Mouse (Mus musculus): ENCODE results near the gene Arhgap40. TPM values are rescaled to one million over a fixed set of nuclear protein-coding genes. Genes with fewer than 3 reads are reported as not detected.

Arhgap40 gene
- polyA plus RNA-seq, 1 experiment from 2014 or later: 1.7 TPM

DNA sequence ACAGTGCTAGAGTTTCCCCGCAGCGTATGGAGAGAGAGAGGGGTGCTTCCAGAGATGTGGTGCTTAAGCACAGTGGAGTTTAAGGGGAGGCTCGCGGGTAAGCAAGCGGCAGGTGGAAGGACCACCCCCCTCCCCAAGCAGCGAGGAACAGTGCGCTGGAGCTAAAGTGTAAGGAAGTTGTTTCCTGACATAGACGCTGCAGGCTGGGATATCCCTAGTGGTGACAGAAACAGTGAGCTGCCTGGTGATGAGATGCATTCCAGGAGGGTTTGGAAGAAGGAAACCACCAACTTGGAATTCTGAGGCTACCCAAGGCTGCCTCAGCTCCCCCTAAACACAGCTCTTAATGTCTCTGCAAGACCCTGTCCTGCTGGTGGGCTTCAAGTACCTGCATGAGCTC, 43.2 kb downstream of the Arhgap40 start:
- H3K9ac ChIP-seq (replicated peaks; ENCODE audit: low read depth, low read length): no peak overlapping the region
- H3K4me3 ChIP-seq (ENCODE audit: low read depth, low read length): no peak overlapping the region
- H3K9me3 ChIP-seq (ENCODE audit: control insufficient read depth, low read depth, low read length): no peaks in the 10 kb centered on the region
- H3K4me1 ChIP-seq (ENCODE audit: control insufficient read depth, insufficient read depth, low read length): no peaks in the 10 kb centered on the region
- H3K27me3 ChIP-seq (ENCODE audit: control insufficient read depth, insufficient read depth, low read length): peaks cover 12% of the 10 kb centered on the region; the same call in 1 of the 2 replicates
- H3K4me2 ChIP-seq (replicated peaks; ENCODE audit: low read depth, low read length): peak overlapping the region; percentile 30
- WGBS: under 1% methylated on average over 8 of the region's 8 CpGs
- H3K27ac ChIP-seq (ENCODE audit: low read length): no peak overlapping the region
- no peak for ATAC-seq (ENCODE audit: insufficient number of reproducible peaks, insufficient read depth, low FRiP score, low read depth)
- H3K36me3 ChIP-seq (ENCODE audit: control insufficient read depth, insufficient read depth, low read length): no peaks in the 10 kb centered on the region

GRCm38 (mm10) chr2:158556225-158556624, 43.6 kb downstream of the Arhgap40 start:
- Histone ChIP-seq H3K4me1 (ENCODE audit: control insufficient read depth, insufficient read depth, low read length) (no peaks in the 10 kb centered on the region), H3K4me3 (ENCODE audit: low read depth, low read length) (no peak overlapping the region), H3K36me3 (ENCODE audit: control insufficient read depth, insufficient read depth, low read length) (no peaks in the 10 kb centered on the region), H3K9ac (replicated peaks; ENCODE audit: low read depth, low read length) (no peak overlapping the region), H3K4me2 (replicated peaks; ENCODE audit: low read depth, low read length) (peak overlapping the region; percentile 30), H3K27me3 (ENCODE audit: control insufficient read depth, insufficient read depth, low read length) (peaks cover 12% of the 10 kb centered on the region; the same call in 1 of the 2 replicates), H3K27ac (ENCODE audit: low read length) (no peak overlapping the region), H3K9me3 (ENCODE audit: control insufficient read depth, low read depth, low read length) (no peaks in the 10 kb centered on the region)
- 2% methylated on average over 20 of the region's 20 CpGs for WGBS
- no peak for ATAC-seq (ENCODE audit: insufficient number of reproducible peaks, insufficient read depth, low FRiP score, low read depth)

DNA sequence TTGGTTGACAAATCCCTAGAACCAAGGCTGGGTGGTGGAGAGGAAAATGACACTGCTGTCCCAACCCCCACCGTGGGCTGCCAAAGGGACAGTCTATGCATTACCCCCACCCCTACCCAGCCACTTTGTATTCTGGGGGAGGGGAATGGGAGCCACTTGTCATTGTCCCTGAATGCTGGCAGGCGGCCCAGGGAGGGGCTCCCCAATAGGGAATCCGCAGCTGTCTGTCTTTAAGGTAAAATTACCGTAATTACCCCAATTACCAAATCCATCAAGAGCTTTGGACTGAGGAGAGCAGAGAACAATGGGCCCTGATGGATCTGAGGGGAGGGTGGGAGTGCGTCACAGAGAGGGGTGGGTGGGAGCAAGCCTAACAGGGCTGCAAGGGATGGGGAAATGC, 44.2 kb downstream of the Arhgap40 start:
- no peaks in the 10 kb centered on the region for H3K9me3 ChIP-seq (ENCODE audit: control insufficient read depth, low read depth, low read length)
- no peak for ATAC-seq (ENCODE audit: insufficient number of reproducible peaks, insufficient read depth, low FRiP score, low read depth)
- WGBS: 9% methylated on average over 5 of the region's 5 CpGs
- no peak overlapping the region for H3K27ac ChIP-seq (ENCODE audit: low read length)
- no peak overlapping the region for H3K9ac ChIP-seq (replicated peaks; ENCODE audit: low read depth, low read length)
- H3K36me3 ChIP-seq (ENCODE audit: control insufficient read depth, insufficient read depth, low read length): no peaks in the 10 kb centered on the region
- no peak overlapping the region for H3K4me3 ChIP-seq (ENCODE audit: low read depth, low read length)
- no peak overlapping the region for H3K4me2 ChIP-seq (replicated peaks; ENCODE audit: low read depth, low read length)
- no peaks in the 10 kb centered on the region for H3K4me1 ChIP-seq (ENCODE audit: control insufficient read depth, insufficient read depth, low read length)
- H3K27me3 ChIP-seq (ENCODE audit: control insufficient read depth, insufficient read depth, low read length): peaks cover 12% of the 10 kb centered on the region; the same call in 1 of the 2 replicates

DNA sequence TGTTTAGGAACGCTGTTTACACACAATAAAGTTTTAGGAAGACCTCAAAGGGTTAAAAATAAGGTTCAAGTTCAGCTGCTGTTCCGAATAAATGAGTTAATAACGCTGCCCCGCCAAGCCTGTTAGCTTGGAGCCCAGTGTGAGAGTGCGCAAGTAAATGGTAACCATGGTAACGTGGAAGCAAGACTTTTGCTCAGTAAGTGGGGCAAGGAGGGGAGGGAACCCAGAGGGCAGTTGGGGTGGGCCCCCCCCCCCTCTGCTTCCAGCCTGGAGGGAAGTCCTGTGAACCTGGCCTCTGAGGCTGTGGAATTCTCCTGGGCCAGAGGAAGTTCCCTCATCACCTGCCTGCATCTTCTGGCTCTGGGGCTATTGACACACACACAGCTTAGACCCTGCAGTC, 47.3 kb downstream of the Arhgap40 start:
- no peaks in the 10 kb centered on the region for H3K9me3 ChIP-seq (ENCODE audit: control insufficient read depth, low read depth, low read length)
- no peak overlapping the region for H3K4me2 ChIP-seq (replicated peaks; ENCODE audit: low read depth, low read length)
- H3K4me3 ChIP-seq (ENCODE audit: low read depth, low read length): no peak overlapping the region
- no peak overlapping the region for H3K9ac ChIP-seq (replicated peaks; ENCODE audit: low read depth, low read length)
- H3K36me3 ChIP-seq (ENCODE audit: control insufficient read depth, insufficient read depth, low read length): no peaks in the 10 kb centered on the region
- H3K27ac ChIP-seq (ENCODE audit: low read length): no peak overlapping the region
- 29% methylated on average over 6 of the region's 6 CpGs for whole genome bisulfite sequencing
- H3K4me1 ChIP-seq (ENCODE audit: control insufficient read depth, insufficient read depth, low read length): no peaks in the 10 kb centered on the region
- no peaks in the 10 kb centered on the region for H3K27me3 ChIP-seq (ENCODE audit: control insufficient read depth, insufficient read depth, low read length)
- ATAC-seq (ENCODE audit: insufficient number of reproducible peaks, insufficient read depth, low FRiP score, low read depth): no peak

DNA sequence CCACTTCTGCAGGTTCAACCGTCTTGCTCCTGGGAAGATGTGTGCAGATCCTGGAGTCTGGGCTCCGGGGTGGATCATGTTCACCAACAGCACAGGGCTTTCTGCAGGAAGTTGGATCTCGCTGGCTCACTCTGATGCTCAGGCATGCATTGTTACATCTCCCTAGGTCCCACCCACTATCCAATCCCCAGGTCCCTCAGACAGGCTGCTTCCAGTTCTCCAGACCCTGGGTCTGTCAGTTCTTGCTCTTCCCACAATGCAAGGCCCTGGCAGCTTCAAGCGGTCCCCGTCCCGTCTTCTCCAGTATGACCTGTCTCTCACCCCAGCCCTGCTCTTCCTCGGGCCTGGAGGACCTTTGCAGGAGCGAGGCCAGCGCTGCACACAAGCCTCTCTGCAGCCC, 48.2 kb downstream of the Arhgap40 start:
- no peak overlapping the region for H3K4me2 ChIP-seq (replicated peaks; ENCODE audit: low read depth, low read length)
- ATAC-seq (ENCODE audit: insufficient number of reproducible peaks, insufficient read depth, low FRiP score, low read depth): no peak

DNA sequence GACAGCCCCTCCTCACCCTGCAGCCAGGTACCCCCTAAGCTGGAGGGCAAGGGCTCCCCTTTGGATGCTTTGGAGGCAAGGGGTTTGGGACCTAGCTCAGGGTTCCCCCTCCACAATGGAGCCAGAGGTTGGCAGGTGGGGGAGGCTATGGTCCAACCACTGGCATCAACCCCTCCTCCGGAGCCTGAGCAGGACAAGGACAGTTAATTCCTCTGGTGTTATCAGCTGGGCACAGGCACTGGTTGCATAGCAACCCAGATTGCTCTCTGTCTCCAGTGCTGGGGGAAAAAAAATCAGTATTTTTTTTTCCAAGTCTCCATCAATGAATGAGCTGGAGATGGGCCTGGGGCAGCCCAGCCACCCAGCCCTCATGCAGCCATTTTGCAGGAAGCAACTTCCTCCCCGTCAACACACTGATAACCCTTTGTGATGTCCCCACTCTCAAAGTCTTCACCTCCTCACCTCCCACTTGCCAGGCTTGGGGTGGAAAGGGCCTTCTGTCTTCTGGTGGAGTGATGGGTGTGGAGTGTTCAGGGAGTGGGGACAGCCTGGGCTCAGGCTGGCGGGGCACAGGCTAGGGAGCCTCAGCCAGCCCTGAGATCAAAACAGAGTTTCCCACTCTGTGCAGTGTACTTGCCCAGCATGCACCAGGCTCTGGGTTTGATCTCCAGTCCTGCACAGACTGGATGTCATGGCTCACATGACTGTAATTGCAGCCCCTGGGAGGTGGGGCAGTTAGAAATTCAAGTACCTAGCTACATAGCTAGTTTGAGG, 49.0 kb downstream of the Arhgap40 start:
- no peaks in the 10 kb centered on the region for H3K36me3 ChIP-seq (ENCODE audit: control insufficient read depth, insufficient read depth, low read length)
- no peak overlapping the region for H3K27ac ChIP-seq (ENCODE audit: low read length)
- no peaks in the 10 kb centered on the region for H3K27me3 ChIP-seq (ENCODE audit: control insufficient read depth, insufficient read depth, low read length)
- ATAC-seq (ENCODE audit: insufficient number of reproducible peaks, insufficient read depth, low FRiP score, low read depth): no peak
- no peak overlapping the region for H3K4me3 ChIP-seq (ENCODE audit: low read depth, low read length)
- H3K9me3 ChIP-seq (ENCODE audit: control insufficient read depth, low read depth, low read length): no peaks in the 10 kb centered on the region
- H3K4me1 ChIP-seq (ENCODE audit: control insufficient read depth, insufficient read depth, low read length): no peaks in the 10 kb centered on the region
- WGBS: 35% methylated on average over 3 of the region's 3 CpGs
- no peak overlapping the region for H3K4me2 ChIP-seq (replicated peaks; ENCODE audit: low read depth, low read length)
- H3K9ac ChIP-seq (replicated peaks; ENCODE audit: low read depth, low read length): no peak overlapping the region

More for the DNA sequence above, 48.2 kb downstream of the Arhgap40 start:
- Histone ChIP-seq H3K27me3 (ENCODE audit: control insufficient read depth, insufficient read depth, low read length) (no peaks in the 10 kb centered on the region), H3K4me1 (ENCODE audit: control insufficient read depth, insufficient read depth, low read length) (no peaks in the 10 kb centered on the region), H3K9ac (replicated peaks; ENCODE audit: low read depth, low read length) (no peak overlapping the region), H3K27ac (ENCODE audit: low read length) (no peak overlapping the region), H3K9me3 (ENCODE audit: control insufficient read depth, low read depth, low read length) (no peaks in the 10 kb centered on the region), H3K36me3 (ENCODE audit: control insufficient read depth, insufficient read depth, low read length) (no peaks in the 10 kb centered on the region), H3K4me3 (ENCODE audit: low read depth, low read length) (no peak overlapping the region)
- 18% methylated on average over 9 of the region's 9 CpGs for WGBS

GRCm38 (mm10) chr2:158570421-158571081, 58.0 kb downstream of the Arhgap40 start:
- no peak overlapping the region for H3K4me2 ChIP-seq (replicated peaks; ENCODE audit: low read depth, low read length)
- no peak for ATAC-seq (ENCODE audit: insufficient number of reproducible peaks, insufficient read depth, low FRiP score, low read depth)
- H3K9ac ChIP-seq (replicated peaks; ENCODE audit: low read depth, low read length): no peak overlapping the region
- H3K4me3 ChIP-seq (ENCODE audit: low read depth, low read length): no peak overlapping the region
- 31% methylated on average over 13 of the region's 13 CpGs for WGBS
- H3K9me3 ChIP-seq (ENCODE audit: control insufficient read depth, low read depth, low read length): no peaks in the 10 kb centered on the region
- no peaks in the 10 kb centered on the region for H3K4me1 ChIP-seq (ENCODE audit: control insufficient read depth, insufficient read depth, low read length)
- H3K27me3 ChIP-seq (ENCODE audit: control insufficient read depth, insufficient read depth, low read length): no peaks in the 10 kb centered on the region
- H3K27ac ChIP-seq (ENCODE audit: low read length): no peak overlapping the region
- no peaks in the 10 kb centered on the region for H3K36me3 ChIP-seq (ENCODE audit: control insufficient read depth, insufficient read depth, low read length)

DNA sequence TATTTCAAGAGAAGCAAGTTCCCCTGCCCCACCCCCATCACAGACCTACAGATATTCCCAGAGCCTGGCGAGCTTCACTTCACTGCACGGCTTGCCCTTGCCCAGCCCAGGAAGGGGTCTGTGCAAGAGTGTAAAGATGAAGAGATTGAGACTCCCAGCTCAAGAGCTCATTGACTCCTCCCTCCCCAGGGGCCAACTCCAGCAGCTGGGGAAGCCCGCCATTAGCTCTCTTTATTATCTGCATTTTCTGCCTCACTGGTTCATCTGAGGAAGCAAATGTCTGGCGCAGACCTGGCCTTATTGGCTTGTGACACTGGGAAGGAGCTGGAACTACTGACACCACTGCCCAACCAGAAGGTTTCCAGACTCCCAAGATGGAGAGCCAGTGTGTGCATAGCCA, 67.4 kb downstream of the Arhgap40 start:
- no peak overlapping the region for H3K27ac ChIP-seq (ENCODE audit: low read length)
- H3K4me3 ChIP-seq (ENCODE audit: low read depth, low read length): no peak overlapping the region
- no peak overlapping the region for H3K4me2 ChIP-seq (replicated peaks; ENCODE audit: low read depth, low read length)
- H3K4me1 ChIP-seq (ENCODE audit: control insufficient read depth, insufficient read depth, low read length): no peaks in the 10 kb centered on the region
- no peaks in the 10 kb centered on the region for H3K9me3 ChIP-seq (ENCODE audit: control insufficient read depth, low read depth, low read length)
- 85% methylated on average over 4 of the region's 4 CpGs for WGBS
- H3K27me3 ChIP-seq (ENCODE audit: control insufficient read depth, insufficient read depth, low read length): no peaks in the 10 kb centered on the region
- no peaks in the 10 kb centered on the region for H3K36me3 ChIP-seq (ENCODE audit: control insufficient read depth, insufficient read depth, low read length)
- ATAC-seq (ENCODE audit: insufficient number of reproducible peaks, insufficient read depth, low FRiP score, low read depth): no peak
- no peak overlapping the region for H3K9ac ChIP-seq (replicated peaks; ENCODE audit: low read depth, low read length)

All from stomach, embryonic 14.5 days (tissue).